Mouse (Mus musculus): ENCODE measurements at regions not wholly inside any gene's neighbourhood (a gene's known extent, or its start where the extent isn't known, plus 50 kb on each side); places are given as distances from the start of the nearest gene placed in this dataset.

DNA sequence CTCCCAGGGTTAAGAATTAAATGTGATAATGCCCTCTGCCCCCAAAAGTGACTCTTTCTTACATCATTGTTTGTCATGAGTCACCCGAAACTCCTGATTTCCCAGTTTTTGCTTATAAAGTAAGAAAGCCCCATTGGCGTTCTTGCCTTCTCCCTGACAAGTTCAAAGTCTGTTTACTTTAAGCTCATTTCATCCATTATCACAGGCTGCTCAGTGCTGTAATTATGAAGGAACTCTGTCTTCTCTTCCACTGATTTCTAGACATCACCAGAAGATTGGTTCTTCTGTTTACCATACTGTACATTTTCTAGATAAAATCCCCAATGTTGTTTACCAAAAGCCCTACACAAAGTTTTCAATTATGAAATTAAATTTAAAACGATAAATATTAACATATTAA, 81.2 kb upstream of the 4933402D24Rik start:
- DNase-seq: no peak

DNA sequence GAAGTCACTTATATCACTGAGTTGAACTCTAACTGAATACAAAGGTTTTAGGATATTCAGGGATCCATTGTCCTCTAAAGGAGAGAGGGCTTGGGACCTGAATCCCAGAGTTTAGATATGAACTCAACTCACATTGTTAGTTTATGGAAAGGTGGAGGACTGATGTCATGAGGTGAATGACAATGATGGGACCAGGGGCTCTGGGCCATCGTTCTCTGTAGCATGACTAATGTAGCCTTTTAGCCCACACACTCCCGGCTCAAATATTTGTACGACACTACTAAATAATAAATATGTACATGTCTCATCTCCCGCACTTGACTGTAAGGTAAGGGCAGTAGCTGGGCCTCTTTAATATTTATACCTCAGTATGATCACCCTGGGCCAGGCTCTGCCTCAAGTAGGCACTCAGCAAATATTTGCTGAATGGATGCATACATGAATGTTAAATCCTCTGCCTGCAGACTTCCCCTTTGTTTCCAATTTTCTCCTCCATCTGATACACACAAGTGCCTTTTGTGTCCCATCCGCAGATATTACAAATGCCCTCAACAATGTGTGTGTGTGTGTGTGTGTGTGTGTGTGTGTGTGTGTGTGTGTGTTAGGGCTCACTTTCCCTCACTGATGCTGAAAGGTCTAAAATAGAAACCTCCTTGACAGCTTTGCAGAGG, 59.2 kb upstream of the 4933402D24Rik start:
- DNase-seq: no peak

DNA sequence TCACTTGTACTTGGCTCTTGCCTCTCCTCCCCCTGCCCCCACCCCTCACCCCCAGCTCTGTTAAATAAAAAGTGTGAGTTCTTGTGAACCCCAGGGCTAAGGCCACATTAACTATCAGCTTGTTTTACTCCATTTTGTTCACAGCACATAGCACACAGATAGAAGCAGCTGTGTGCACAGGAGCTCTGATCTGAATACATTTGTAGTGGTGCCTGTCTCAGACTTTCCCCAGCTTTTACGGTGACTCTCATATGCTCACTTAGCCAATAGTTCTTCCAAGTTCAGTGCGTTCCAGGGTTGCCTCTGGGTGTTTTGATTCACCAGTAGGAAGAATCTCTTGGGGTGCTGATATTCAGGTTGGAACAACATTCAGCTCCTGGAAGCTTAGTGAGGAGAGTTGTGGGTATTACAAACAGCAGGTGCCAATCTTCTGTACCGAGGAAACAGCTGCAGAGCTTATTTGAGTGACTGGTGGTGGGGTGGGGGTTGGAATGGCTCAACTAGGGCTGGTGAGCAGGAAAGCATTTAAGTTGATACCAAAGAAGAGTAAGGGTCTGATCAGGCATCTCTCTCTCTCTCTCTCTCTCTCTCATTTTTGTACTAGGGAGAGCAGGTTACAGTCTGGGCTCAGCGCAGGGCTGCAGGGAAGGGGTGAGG, 51.7 kb upstream of the 4933402D24Rik start:
- DNase-seq: no peak

DNA sequence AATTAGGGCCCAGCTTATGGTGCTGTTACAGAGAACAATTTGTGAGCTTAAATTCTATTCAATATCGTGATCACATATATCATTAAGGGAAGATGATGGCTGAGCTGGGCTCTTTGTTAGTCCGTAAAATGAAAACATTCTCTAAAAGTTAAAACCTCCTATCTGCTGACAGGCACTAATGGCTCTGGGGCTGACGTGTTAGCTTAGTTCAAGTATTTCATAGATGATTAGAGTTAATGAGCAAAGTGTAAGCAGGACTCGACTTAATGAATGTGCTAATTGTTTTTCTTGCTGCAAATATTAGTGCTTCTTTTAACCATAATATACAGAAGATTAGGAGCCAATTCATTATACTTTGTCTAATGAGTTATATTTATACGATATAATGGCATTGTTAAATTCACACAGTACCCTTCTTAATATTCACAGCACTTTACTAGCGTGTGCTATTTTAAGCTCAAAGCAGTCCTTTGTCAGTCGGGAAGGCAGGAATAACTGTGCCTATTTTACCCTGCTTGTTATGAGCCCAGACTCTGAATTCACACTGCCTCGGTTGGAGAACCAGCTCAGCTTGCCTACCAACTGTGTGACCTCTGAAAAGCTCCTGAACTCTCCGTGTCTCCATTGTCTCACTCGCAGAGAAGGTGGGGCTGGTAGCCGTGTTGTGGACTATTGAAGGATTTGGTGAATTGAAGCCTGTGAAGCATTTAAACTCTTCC, 50.6 kb upstream of the 4933402D24Rik start:
- DNase-seq: no peak

All from kidney, postnatal 10 days (tissue).